Mouse (Mus musculus): Measurements from ENCODE around the gene Slc37a4. TPM values are rescaled to one million over a fixed set of nuclear protein-coding genes. Genes with fewer than 3 reads are reported as not detected.
A peak's percentile ranks its signal among the peaks of the same experiment; 100 is the strongest.

Slc37a4 gene
- polyA plus RNA-seq (2015; fragmentation: Nextera tagmentation; extraction: Ambion mirVana), result 87.2 and 101 TPM in 2 replicates

DNA sequence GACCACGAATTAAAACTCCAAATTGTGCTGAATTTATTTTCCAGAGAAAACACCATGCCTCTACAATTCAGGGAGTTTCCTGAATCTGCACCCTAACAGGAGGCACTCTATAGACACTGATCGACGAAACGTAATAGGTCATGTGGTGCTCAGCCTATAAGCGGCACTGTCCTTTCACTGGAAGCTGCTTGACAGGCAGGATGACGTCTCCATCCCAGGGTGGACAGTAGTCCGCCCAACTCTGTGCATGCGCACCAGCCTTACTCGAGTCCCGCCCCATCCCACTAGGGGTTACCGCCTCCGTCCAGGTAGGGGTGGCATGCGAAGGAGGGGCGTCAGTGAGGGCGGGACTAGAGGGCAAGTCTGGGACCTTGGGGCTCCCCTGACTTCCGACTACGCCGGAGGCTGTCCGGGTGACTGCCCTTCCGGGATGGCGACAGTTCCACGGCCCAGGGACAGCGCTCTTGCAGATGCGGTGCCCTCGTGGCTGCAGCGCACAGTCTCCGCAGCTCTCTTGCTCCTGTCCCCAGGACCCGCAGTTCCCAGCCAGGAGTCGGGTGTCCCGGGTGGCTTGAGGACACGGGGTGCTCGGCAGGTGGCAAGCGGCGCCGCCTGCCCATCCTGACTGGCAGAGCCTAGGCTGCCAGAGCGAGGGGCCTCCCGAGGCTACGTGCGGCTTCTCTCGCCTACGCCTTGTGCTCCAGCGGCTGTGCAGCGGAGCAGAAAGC lies at the start of gene Slc37a4:
Gene Slc37a4 (plus strand): TSS at position 169 of the 728 bp plus-strand sequence.
- no peaks in the 10 kb centered on the region for H3K9me3 ChIP-seq (ENCODE audit: control insufficient read depth, low read length)
- under 1% methylated on average over 43 of the region's 43 CpGs for WGBS
- H3K4me3 ChIP-seq (ENCODE audit: low read length), result peak within 1 kb of the TSS; percentile 85

DNA sequence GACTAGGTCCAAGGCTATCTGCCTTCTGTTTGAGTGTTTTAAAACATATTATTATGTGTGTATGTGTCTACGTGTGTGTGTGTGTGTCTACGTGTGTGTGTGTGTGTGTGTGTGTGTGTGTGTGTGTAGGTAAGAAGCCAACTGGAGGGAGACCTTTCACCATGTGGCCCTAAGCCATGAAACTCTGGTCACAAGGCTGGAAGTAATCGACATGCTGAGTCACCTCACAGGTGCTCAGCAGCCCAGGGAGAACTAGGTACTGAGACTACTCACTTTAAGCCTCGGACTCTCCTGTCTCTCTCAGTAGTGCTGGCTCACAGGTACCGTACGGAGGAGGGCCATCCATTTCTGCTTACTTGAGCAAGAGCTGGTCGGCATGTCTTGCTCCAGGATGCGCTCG lies 49.5 kb upstream of the Slc37a4 start:
- no peak overlapping the region for H3K9ac ChIP-seq (ENCODE audit: low read depth, low read length)
- no peak overlapping the region for H3K27ac ChIP-seq (ENCODE audit: low read length)
- ATAC-seq, result no peak
- H3K36me3 ChIP-seq (ENCODE audit: control insufficient read depth, insufficient read depth, low read length), result peaks cover 24% of the 10 kb centered on the region
- H3K9me3 ChIP-seq (ENCODE audit: control insufficient read depth, low read length), result no peaks in the 10 kb centered on the region
- H3K4me2 ChIP-seq (ENCODE audit: low read depth, low read length), result no peak overlapping the region
- H3K4me3 ChIP-seq (ENCODE audit: low read length), result no peak overlapping the region
- peaks cover 8% of the 10 kb centered on the region for H3K4me1 ChIP-seq (ENCODE audit: control insufficient read depth, insufficient read depth, low read length)
- no peaks in the 10 kb centered on the region for H3K27me3 ChIP-seq (replicated peaks; ENCODE audit: control insufficient read depth, insufficient read depth, low read length)
- WGBS, result 95% methylated on average over 9 of the region's 9 CpGs

More for the DNA sequence above, at the start of gene Slc37a4:
- H3K27ac ChIP-seq (ENCODE audit: low read length), result peak within 1 kb of the TSS; percentile 97
- peak within 1 kb of the TSS; percentile 89 for H3K9ac ChIP-seq (ENCODE audit: low read depth, low read length)
- H3K36me3 ChIP-seq (ENCODE audit: control insufficient read depth, insufficient read depth, low read length), result no peaks in the 10 kb centered on the region
- peaks cover 13% of the 10 kb centered on the region for H3K4me1 ChIP-seq (ENCODE audit: control insufficient read depth, insufficient read depth, low read length)
- peak within 1 kb of the TSS; percentile 84 for H3K4me2 ChIP-seq (ENCODE audit: low read depth, low read length)
- no peaks in the 10 kb centered on the region for H3K27me3 ChIP-seq (replicated peaks; ENCODE audit: control insufficient read depth, insufficient read depth, low read length)
- ATAC-seq, result peak; percentile 97

DNA sequence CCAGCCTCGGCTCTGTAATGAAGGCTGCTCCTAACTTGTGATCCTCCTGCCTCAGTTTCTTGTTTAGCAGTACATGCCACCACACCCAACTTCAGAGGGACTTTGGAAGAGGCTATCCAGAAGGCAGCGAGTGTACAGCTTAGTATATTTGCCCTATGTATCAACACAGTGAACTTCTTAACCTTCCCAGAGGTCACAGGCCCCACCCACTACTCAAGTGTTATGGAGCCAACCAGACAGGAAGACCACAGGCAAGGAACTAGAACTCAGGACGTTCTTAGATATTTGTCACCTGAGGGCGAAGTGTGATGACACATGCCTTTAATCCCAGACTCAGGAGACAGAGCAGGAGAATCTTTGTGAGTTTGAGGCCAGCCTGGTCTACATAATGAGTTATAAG lies 49.0 kb upstream of the Slc37a4 start:
- H3K27ac ChIP-seq (ENCODE audit: low read length), result no peak overlapping the region
- WGBS, result 88% methylated on average over 4 of the region's 4 CpGs
- H3K27me3 ChIP-seq (replicated peaks; ENCODE audit: control insufficient read depth, insufficient read depth, low read length), result no peaks in the 10 kb centered on the region
- H3K9ac ChIP-seq (ENCODE audit: low read depth, low read length), result no peak overlapping the region
- no peak overlapping the region for H3K4me3 ChIP-seq (ENCODE audit: low read length)
- ATAC-seq, result no peak
- H3K4me2 ChIP-seq (ENCODE audit: low read depth, low read length), result no peak overlapping the region
- H3K36me3 ChIP-seq (ENCODE audit: control insufficient read depth, insufficient read depth, low read length), result peaks cover 24% of the 10 kb centered on the region
- peaks cover 3% of the 10 kb centered on the region for H3K4me1 ChIP-seq (ENCODE audit: control insufficient read depth, insufficient read depth, low read length)
- H3K9me3 ChIP-seq (ENCODE audit: control insufficient read depth, low read length), result no peaks in the 10 kb centered on the region

DNA sequence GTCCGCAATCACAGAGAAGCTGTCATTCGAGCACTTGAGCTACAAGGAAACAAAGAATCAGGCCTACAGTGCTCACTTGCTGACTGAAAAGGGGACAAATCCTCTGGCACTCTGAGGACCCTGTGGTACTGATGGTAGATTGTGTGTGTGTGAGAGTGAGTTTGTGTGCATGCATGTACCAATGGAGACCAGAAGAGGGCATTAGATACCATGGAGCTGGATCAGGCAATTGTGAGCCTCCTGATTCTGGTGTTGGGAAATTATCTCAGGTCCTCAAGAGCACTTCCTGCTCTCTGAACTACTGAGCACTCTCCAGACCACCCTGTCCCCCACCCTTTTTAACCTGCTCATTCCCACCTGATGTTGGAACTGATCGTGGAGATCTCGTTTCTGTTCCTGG lies 48.1 kb upstream of the Slc37a4 start:
- Histone ChIP-seq H3K4me3 (ENCODE audit: low read length) (no peak overlapping the region), H3K27me3 (replicated peaks; ENCODE audit: control insufficient read depth, insufficient read depth, low read length) (no peaks in the 10 kb centered on the region), H3K27ac (ENCODE audit: low read length) (no peak overlapping the region), H3K36me3 (ENCODE audit: control insufficient read depth, insufficient read depth, low read length) (peaks cover 27% of the 10 kb centered on the region), H3K4me2 (ENCODE audit: low read depth, low read length) (no peak overlapping the region), H3K4me1 (ENCODE audit: control insufficient read depth, insufficient read depth, low read length) (no peaks in the 10 kb centered on the region), H3K9ac (ENCODE audit: low read depth, low read length) (no peak overlapping the region), H3K9me3 (ENCODE audit: control insufficient read depth, low read length) (no peaks in the 10 kb centered on the region)
- ATAC-seq, result no peak
- 94% methylated on average over 4 of the region's 4 CpGs for WGBS

DNA sequence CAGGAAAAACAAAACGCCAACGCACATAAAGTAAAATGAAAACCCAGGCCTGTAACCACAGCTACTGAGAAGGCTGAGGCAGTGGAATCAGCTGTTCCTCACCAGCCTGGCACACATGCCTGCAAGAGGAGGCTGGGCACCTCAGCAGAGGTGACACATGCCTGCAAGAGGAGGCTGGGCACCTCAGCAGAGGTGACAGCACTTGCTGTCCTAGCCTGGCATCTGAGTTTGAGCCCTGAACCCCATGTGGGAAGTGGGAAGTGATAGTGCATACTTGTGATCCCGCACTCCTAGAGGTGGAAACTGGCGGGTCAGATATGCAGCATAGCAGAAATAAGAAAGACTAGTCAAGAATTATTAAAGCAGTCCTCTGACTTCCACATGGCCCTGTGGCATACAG lies 45.3 kb upstream of the Slc37a4 start:
- 95% methylated on average over 4 of the region's 4 CpGs for WGBS
- no peaks in the 10 kb centered on the region for H3K27me3 ChIP-seq (replicated peaks; ENCODE audit: control insufficient read depth, insufficient read depth, low read length)
- H3K36me3 ChIP-seq (ENCODE audit: control insufficient read depth, insufficient read depth, low read length), result peaks cover 47% of the 10 kb centered on the region
- no peak overlapping the region for H3K9ac ChIP-seq (ENCODE audit: low read depth, low read length)
- no peak overlapping the region for H3K27ac ChIP-seq (ENCODE audit: low read length)
- no peak overlapping the region for H3K4me3 ChIP-seq (ENCODE audit: low read length)
- no peak for ATAC-seq
- H3K4me2 ChIP-seq (ENCODE audit: low read depth, low read length), result no peak overlapping the region
- no peaks in the 10 kb centered on the region for H3K4me1 ChIP-seq (ENCODE audit: control insufficient read depth, insufficient read depth, low read length)
- H3K9me3 ChIP-seq (ENCODE audit: control insufficient read depth, low read length), result no peaks in the 10 kb centered on the region

DNA sequence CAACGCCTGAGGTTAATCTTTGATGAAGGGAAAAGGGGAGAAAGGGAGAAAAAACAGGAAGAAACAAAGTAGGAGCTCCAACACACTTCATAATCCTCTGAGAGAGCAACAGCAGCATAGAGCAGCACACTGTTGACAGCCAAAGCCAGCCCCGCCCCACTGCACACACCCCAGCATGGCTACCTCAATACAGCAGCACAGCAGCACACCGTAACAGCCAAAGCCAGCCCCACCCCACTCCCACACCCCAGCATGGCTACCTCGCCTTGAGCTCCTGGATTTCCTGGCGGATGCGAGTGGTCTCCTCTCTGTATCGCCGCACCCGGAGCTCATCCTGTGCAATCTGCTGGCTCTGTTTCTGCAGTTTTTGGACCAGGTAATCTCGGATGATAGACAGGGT lies 44.3 kb upstream of the Slc37a4 start:
- Histone ChIP-seq H3K4me1 (ENCODE audit: control insufficient read depth, insufficient read depth, low read length) (no peaks in the 10 kb centered on the region), H3K27ac (ENCODE audit: low read length) (no peak overlapping the region), H3K9ac (ENCODE audit: low read depth, low read length) (no peak overlapping the region), H3K4me2 (ENCODE audit: low read depth, low read length) (no peak overlapping the region), H3K4me3 (ENCODE audit: low read length) (no peak overlapping the region), H3K27me3 (replicated peaks; ENCODE audit: control insufficient read depth, insufficient read depth, low read length) (no peaks in the 10 kb centered on the region), H3K9me3 (ENCODE audit: control insufficient read depth, low read length) (no peaks in the 10 kb centered on the region), H3K36me3 (ENCODE audit: control insufficient read depth, insufficient read depth, low read length) (peaks cover 47% of the 10 kb centered on the region)
- ATAC-seq, result no peak
- 86% methylated on average over 10 of the region's 10 CpGs for WGBS

DNA sequence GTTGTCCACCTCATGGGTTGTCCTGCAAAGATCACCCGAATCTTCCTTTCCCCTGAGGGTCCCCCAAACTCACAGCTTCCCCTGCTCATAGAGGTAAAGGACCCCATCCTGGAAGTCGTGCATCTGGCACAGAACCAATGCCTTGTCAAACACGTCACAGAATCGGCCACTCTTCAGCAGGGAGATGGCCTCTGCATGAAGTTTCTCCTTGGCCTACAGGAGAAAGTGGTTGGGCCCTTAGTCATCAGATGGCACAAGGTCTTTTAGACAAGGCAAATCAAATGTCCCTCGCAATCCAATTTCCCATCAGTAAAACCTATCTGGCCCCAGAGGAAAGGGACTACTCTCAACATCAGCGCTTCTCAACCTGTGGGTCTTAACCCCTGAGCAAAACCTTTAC lies 43.5 kb upstream of the Slc37a4 start:
- no peaks in the 10 kb centered on the region for H3K27me3 ChIP-seq (replicated peaks; ENCODE audit: control insufficient read depth, insufficient read depth, low read length)
- H3K9me3 ChIP-seq (ENCODE audit: control insufficient read depth, low read length), result no peaks in the 10 kb centered on the region
- no peak for ATAC-seq
- H3K4me2 ChIP-seq (ENCODE audit: low read depth, low read length), result no peak overlapping the region
- no peak overlapping the region for H3K27ac ChIP-seq (ENCODE audit: low read length)
- WGBS, result 92% methylated on average over 6 of the region's 6 CpGs
- no peaks in the 10 kb centered on the region for H3K4me1 ChIP-seq (ENCODE audit: control insufficient read depth, insufficient read depth, low read length)
- H3K9ac ChIP-seq (ENCODE audit: low read depth, low read length), result no peak overlapping the region
- H3K4me3 ChIP-seq (ENCODE audit: low read length), result no peak overlapping the region
- H3K36me3 ChIP-seq (ENCODE audit: control insufficient read depth, insufficient read depth, low read length), result peaks cover 46% of the 10 kb centered on the region

DNA sequence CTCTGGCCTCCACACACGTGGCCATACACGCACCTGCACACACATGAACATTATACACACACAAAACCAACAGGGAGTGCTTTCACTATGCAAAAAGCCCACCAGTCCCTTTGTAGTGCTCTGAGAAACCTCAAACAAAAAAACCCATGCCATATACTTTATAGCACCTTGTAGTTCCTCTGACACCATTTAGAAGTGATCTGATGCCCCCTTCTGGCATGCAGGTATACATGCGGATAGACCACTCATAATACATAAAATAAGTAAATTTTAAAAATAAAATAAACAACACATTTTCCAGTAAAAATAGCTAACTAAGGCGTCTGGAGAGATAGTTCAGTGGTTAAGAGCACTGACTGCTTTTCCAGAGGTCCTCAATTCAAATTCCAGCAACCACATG lies 39.4 kb upstream of the Slc37a4 start:
- no peaks in the 10 kb centered on the region for H3K27me3 ChIP-seq (replicated peaks; ENCODE audit: control insufficient read depth, insufficient read depth, low read length)
- H3K4me2 ChIP-seq (ENCODE audit: low read depth, low read length), result no peak overlapping the region
- peaks cover 7% of the 10 kb centered on the region for H3K4me1 ChIP-seq (ENCODE audit: control insufficient read depth, insufficient read depth, low read length)
- 73% methylated on average over 4 of the region's 4 CpGs for WGBS
- H3K27ac ChIP-seq (ENCODE audit: low read length), result no peak overlapping the region
- H3K9ac ChIP-seq (ENCODE audit: low read depth, low read length), result no peak overlapping the region
- H3K9me3 ChIP-seq (ENCODE audit: control insufficient read depth, low read length), result no peaks in the 10 kb centered on the region
- no peak overlapping the region for H3K4me3 ChIP-seq (ENCODE audit: low read length)
- ATAC-seq, result no peak
- H3K36me3 ChIP-seq (ENCODE audit: control insufficient read depth, insufficient read depth, low read length), result peaks cover 25% of the 10 kb centered on the region

DNA sequence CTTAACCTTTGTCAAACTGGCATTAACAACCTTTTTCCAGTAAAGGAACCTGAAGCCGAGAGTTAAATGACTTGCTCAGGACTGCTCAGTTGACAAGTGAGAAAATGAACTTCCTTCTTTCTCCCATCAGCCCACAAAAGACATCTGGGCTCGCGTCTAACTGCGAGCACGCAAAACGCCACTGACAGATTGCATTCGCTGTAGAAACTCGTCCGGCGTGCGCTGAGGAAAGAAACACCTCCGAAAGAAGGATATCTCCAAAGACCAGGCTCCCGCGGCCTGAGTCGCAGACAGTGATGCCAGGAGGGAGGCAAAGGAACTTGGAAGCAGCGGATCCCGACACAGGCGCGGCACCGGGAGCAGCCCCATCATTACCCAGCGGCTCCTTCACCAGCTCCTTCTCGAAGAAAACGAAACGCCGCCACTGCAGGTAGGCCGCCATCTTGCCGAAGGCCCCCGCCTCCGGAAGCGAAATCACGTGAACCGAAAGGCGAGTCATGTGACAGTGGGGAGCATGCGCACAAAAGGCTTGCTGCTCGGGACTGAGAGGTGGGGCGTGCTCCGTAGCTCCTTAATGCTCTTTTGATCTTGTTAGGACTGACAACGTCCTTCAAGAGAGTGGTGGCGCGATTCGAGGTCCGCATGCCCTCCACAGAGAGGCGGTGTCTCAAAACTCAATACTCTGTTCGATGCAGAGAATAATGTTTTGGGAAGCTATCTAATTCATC lies 35.3 kb upstream of the Slc37a4 start, which contains the start of gene Vps11:
Gene Vps11 (minus strand): TSS at position 481 of the 728 bp plus-strand sequence.
- peak; percentile 94 for ATAC-seq
- Histone ChIP-seq H3K4me3 (ENCODE audit: low read length) (peak within 1 kb of the TSS; percentile 79), H3K27ac (ENCODE audit: low read length) (peak within 1 kb of the TSS; percentile 71), H3K36me3 (ENCODE audit: control insufficient read depth, insufficient read depth, low read length) (peaks cover 2% of the 10 kb centered on the region; the same call in 1 of the 2 replicates), H3K9ac (ENCODE audit: low read depth, low read length) (peak within 1 kb of the TSS; percentile 78), H3K4me2 (ENCODE audit: low read depth, low read length) (peak within 1 kb of the TSS; percentile 66), H3K27me3 (replicated peaks; ENCODE audit: control insufficient read depth, insufficient read depth, low read length) (no peaks in the 10 kb centered on the region), H3K9me3 (ENCODE audit: control insufficient read depth, low read length) (no peaks in the 10 kb centered on the region), H3K4me1 (ENCODE audit: control insufficient read depth, insufficient read depth, low read length) (peaks cover 7% of the 10 kb centered on the region)
- WGBS, result under 1% methylated on average over 44 of the region's 44 CpGs

Data from intestine, embryonic 16.5 days (tissue).